Mouse (Mus musculus) spleen, adult 2 months (tissue): Measurements from ENCODE around the gene Ppp1r9b.

Source experiments
- CTCF ChIP-seq: fragments of 200-500 bp; IDR thresholded peaks from 2 replicates; pipeline ENCODE4 v1.5.1; 2011; ENCODE audit warnings: mild to moderate bottlenecking, inconsistent platforms; ENCODE audit not compliant: insufficient read depth, insufficient read length, insufficient replicate concordance; ENCODE audit errors: extremely low read depth
- POLR2A ChIP-seq: fragments of 200-500 bp; IDR thresholded peaks from 2 replicates; pipeline ENCODE4 v1.6.1; 2011; ENCODE audit warnings: low read depth, low read length, inconsistent platforms

DNA sequence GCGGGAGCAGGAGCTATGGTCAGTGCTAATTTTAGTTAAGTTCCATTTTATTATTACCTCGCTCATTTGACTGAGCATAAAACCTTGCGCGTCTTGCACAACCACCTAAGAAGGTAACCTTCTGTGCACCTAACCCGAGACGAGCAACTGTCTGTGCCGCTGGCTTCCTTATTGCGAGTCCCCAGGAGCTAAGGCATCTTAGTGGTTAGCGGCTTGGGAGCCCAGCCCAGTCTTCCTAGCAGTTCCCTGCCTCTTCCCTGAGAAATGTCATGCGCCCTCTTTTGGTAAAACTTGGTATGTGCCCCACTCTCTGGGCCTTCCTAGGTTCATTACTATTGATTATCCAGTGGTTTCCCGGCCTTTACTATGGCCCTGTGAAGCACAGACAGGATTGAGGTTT, 51.3 kb downstream of the Ppp1r9b start:
- no peak for TF ChIP-seq POLR2A
- TF ChIP-seq CTCF, result peak; percentile 33; the same call in 1 of the 2 replicates
